Mouse (Mus musculus) thymus, adult 2 months (tissue): ENCODE measurements around the gene Itpr1. TPM values are rescaled to one million over a fixed set of nuclear protein-coding genes. Genes with fewer than 3 reads are reported as not detected.

ENCODE experiments used
- DNase-seq: peaks from one replicate; pipeline ENCODE4 v3.0.0; 2021
- H3K27ac ChIP-seq: fragments of 200-500 bp; 2 replicates; pipeline ENCODE4 v1.5.1; 2012; ENCODE audit warnings: low read length, control low read depth; ENCODE audit not compliant: control insufficient read depth, insufficient read depth
- H3K27me3 ChIP-seq: fragments of 200-500 bp; 2 replicates; pipeline ENCODE4 v1.6.1; 2012; ENCODE audit warnings: mild to moderate bottlenecking, low read length, moderate library complexity, mixed read lengths; ENCODE audit not compliant: control insufficient read depth, insufficient read depth
- H3K36me3 ChIP-seq: fragments of 200-500 bp; 2 replicates; pipeline ENCODE4 v1.6.1; 2012; ENCODE audit warnings: mild to moderate bottlenecking, low read length, moderate library complexity; ENCODE audit not compliant: control insufficient read depth, insufficient read depth
- H3K4me1 ChIP-seq: fragments of 200-500 bp; replicated peaks from 2 replicates; pipeline ENCODE4 v1.6.1; 2012; ENCODE audit warnings: low read length; ENCODE audit not compliant: control insufficient read depth, insufficient read depth
- H3K4me3 ChIP-seq: fragments of 200-500 bp; 2 replicates; pipeline ENCODE4 v1.5.1; 2012; ENCODE audit warnings: mild to moderate bottlenecking, low read length, control low read depth, moderate library complexity; ENCODE audit not compliant: control insufficient read depth, insufficient read depth
- CTCF ChIP-seq: fragments of 200-500 bp; IDR thresholded peaks from 2 replicates; pipeline ENCODE4 v1.5.1; 2012; ENCODE audit warnings: mild to moderate bottlenecking, control low read depth, low read length, moderate library complexity, borderline replicate concordance; ENCODE audit not compliant: control insufficient read depth, poor library complexity, insufficient read depth; ENCODE audit errors: extremely low read depth
- POLR2A ChIP-seq: fragments of 200-500 bp; IDR thresholded peaks from 2 replicates; pipeline ENCODE4 v1.6.1; 2012; ENCODE audit warnings: mild to moderate bottlenecking, low read length, control low read depth, moderate library complexity; ENCODE audit not compliant: control insufficient read depth, poor library complexity, insufficient read depth; ENCODE audit errors: extremely low read depth
- whole genome bisulfite sequencing: fragments of 180-500 bp; shearing (Covaris S2); methylation state at CpG from one replicate; pipeline ENCODE4 v1.1.7; 2018; 5-methylcytosine and 5-hydroxymethylcytosine counted together
- polyA plus RNA-seq: library from polyadenylated mRNA; depleted of rRNA; stranded (reverse); fragments of >200 nt; gene quantifications from 2 replicates; pipeline ENCODE4 v1.2.3, GENCODE M21; 2012

The Itpr1 gene
- polyA plus RNA-seq, 1 experiment = 28.8 TPM

DNA sequence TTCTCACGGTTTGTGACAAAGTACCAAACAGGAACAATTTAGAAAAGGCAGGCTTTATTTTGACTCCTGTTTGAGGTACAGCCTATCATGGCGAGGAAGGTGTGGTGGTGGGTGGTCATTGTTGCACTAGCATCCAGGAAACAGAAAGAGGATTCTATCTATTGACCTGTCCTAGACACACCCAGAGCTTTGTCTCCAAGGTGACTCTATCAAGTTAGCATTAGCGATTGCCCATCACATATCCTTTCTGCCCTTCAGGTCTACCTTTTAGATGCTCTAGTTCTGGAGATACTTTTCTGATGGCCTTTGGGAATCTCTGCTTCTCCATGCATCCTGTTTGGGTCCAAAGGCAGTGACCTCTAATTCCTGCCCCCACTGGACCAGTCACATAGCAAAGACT is 121.2 kb downstream of the Itpr1 start:
- Histone ChIP-seq H3K4me1 (no peaks in the 10 kb centered on the region), H3K27me3 (no peaks in the 10 kb centered on the region), H3K27ac (no peak overlapping the region), H3K36me3 (no peaks in the 10 kb centered on the region), H3K4me3 (no peak overlapping the region)
- WGBS = 95% methylated on average over 3 of the region's 3 CpGs
- DNase-seq = no peak
- no peak for TF ChIP-seq POLR2A
- no peak for TF ChIP-seq CTCF

DNA sequence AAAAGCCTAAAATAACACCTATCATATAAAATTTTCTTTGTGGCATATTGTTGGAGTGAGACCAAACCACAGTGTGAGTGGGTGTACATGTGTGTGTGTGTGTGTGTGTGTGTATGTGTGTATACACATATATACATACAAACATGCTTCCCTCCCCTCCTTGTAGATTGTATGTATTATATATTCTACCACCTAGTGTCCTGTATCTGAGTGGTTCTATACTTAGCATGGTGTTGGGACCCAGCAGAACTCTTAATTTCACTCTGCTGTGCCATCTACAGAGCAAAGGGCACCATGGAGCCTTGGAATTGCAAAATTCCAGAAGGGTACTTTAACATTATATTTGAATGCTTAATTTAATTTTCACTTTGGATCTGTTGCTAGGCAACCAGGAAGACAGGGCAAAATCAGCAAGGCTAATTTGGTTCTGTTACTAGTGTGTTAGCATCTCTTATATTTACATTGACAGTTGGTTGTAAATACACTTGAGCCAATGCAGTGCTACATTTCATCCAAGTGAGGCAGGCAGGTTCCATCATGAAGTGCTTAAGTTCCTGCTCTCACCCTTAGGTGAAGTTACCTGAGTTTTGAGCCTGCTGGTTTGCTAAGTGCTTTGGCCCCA is 122.4 kb downstream of the Itpr1 start:
- H3K36me3 ChIP-seq = peaks cover 9% of the 10 kb centered on the region; the same call in 1 of the 2 replicates
- H3K27me3 ChIP-seq = no peaks in the 10 kb centered on the region
- H3K4me1 ChIP-seq = no peaks in the 10 kb centered on the region
- H3K4me3 ChIP-seq = no peak overlapping the region
- H3K27ac ChIP-seq = no peak overlapping the region
- no peak for DNase-seq
- no peak for TF ChIP-seq POLR2A
- TF ChIP-seq CTCF = no peak

GRCm38 (mm10) chr6:108336506-108336905 is 123.6 kb downstream of the Itpr1 start:
- H3K4me1 ChIP-seq = no peaks in the 10 kb centered on the region
- H3K27ac ChIP-seq = no peak overlapping the region
- WGBS = 95% methylated on average over 6 of the region's 6 CpGs
- TF ChIP-seq CTCF = no peak
- TF ChIP-seq POLR2A = no peak
- H3K27me3 ChIP-seq = no peaks in the 10 kb centered on the region
- H3K4me3 ChIP-seq = no peak overlapping the region
- no peak for DNase-seq
- H3K36me3 ChIP-seq = peaks cover 9% of the 10 kb centered on the region; the same call in 1 of the 2 replicates

- no peak for TF ChIP-seq POLR2A
- TF ChIP-seq CTCF = no peak
- Histone ChIP-seq H3K27me3 (no peaks in the 10 kb centered on the region), H3K36me3 (peaks cover 9% of the 10 kb centered on the region; the same call in 1 of the 2 replicates), H3K4me3 (no peak overlapping the region), H3K4me1 (no peaks in the 10 kb centered on the region), H3K27ac (no peak overlapping the region)
- no peak for DNase-seq
- 93% methylated on average over 6 of the region's 6 CpGs for WGBS
Measured at GRCm38 (mm10) chr6:108337289-108337688, 124.4 kb downstream of the Itpr1 start.

GRCm38 (mm10) chr6:108338362-108338761 is 125.5 kb downstream of the Itpr1 start:
- WGBS = 98% methylated on average over 5 of the region's 5 CpGs
- Histone ChIP-seq H3K4me1 (no peaks in the 10 kb centered on the region), H3K4me3 (no peak overlapping the region), H3K27ac (no peak overlapping the region), H3K36me3 (peaks cover 12% of the 10 kb centered on the region; the same call in 1 of the 2 replicates), H3K27me3 (no peaks in the 10 kb centered on the region)
- no peak for DNase-seq
- no peak for TF ChIP-seq CTCF

DNA sequence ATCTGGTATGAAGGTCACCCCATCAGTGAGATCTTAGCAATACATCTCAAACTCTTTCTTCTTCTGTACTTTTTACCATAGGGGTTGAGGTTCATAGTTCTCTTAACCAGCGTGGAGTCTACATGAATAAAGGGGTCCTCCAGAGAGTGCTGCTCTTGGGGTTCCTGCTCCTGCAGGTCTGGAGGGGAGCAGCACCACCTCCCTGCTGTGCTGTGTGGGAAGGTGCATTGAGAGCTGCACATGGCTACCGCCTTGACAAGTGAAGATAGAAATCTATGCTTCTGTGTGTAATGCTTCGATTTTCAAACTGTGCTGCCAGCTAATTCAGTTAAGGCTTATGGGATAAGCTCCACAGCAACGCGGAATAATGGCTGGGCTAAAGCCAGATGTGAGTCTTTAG is 130.1 kb downstream of the Itpr1 start:
- Histone ChIP-seq H3K36me3 (peaks cover 12% of the 10 kb centered on the region; the same call in 1 of the 2 replicates), H3K4me3 (no peak overlapping the region), H3K27me3 (no peaks in the 10 kb centered on the region), H3K27ac (no peak overlapping the region), H3K4me1 (no peaks in the 10 kb centered on the region)
- no peak for DNase-seq
- TF ChIP-seq POLR2A = no peak
- TF ChIP-seq CTCF = no peak
- 92% methylated on average over 5 of the region's 5 CpGs for WGBS
